Mouse (Mus musculus): ENCODE data around the gene Dazl. TPM values are rescaled to one million over a fixed set of nuclear protein-coding genes. Genes with fewer than 3 reads are reported as not detected.

Gene Dazl
- polyA plus RNA-seq (2012; rRNA removed) = 0.78 and 1.1 TPM in 2 replicates

GRCm38 (mm10) chr17:50293241-50293731, at the start of gene Dazl:
TSS of gene Dazl (minus strand) at chr17:50293636.

Other genes with a start within 250 kb of the Dazl start
- gene Rftn1, start 103.0 kb downstream of the Dazl start, polyA plus RNA-seq (2012; rRNA removed) = 18.3 and 19.9 TPM in 2 replicates
- gene Plcl2, start 215.8 kb upstream of the Dazl start, polyA plus RNA-seq (2012; rRNA removed) = 22.9 and 23.7 TPM in 2 replicates